Mouse (Mus musculus) lung, embryonic 14.5 days (tissue): Measurements from ENCODE around the gene Fgfr2. TPM values are rescaled to one million over a fixed set of nuclear protein-coding genes. Genes with fewer than 3 reads are reported as not detected.

ENCODE experiments used
- ATAC-seq: fragments of 200-750 bp; cut with Nextera tagmentation; 2 replicates; pipeline ENCODE4 v1.8.0; 2017; ENCODE audit warnings: mild to moderate bottlenecking, moderate TSS enrichment, moderate library complexity; ENCODE audit not compliant: insufficient read depth
- DNase-seq: peaks from one replicate; pipeline ENCODE4 v3.0.0-alpha.2; 2015
- H3K27ac ChIP-seq: fragments of 300-500 bp; sonication (generic); 2 replicates; pipeline ENCODE4 v1.5.1; 2014; ENCODE audit warnings: low read depth, mild to moderate bottlenecking, moderate library complexity
- H3K27me3 ChIP-seq: fragments of 300-500 bp; sonication (generic); 2 replicates; pipeline ENCODE4 v1.6.1; 2014; ENCODE audit warnings: low read length, control low read depth; ENCODE audit not compliant: insufficient read depth
- H3K36me3 ChIP-seq: fragments of 300-500 bp; sonication (generic); 2 replicates; pipeline ENCODE4 v1.6.1; 2014; ENCODE audit warnings: control low read depth; ENCODE audit not compliant: insufficient read depth
- H3K4me1 ChIP-seq: fragments of 300-500 bp; sonication (generic); 2 replicates; pipeline ENCODE4 v1.6.1; 2014; ENCODE audit warnings: antibody characterized with exemption, control low read depth; ENCODE audit not compliant: insufficient read depth
- H3K4me2 ChIP-seq: fragments of 300-500 bp; sonication (generic); 2 replicates; pipeline ENCODE4 v1.6.1; 2014; ENCODE audit warnings: mild to moderate bottlenecking
- H3K4me3 ChIP-seq: fragments of 300-500 bp; sonication (generic); 2 replicates; pipeline ENCODE4 v1.5.1; 2014; ENCODE audit warnings: low read depth, low read length
- H3K9ac ChIP-seq: fragments of 300-500 bp; sonication (generic); 2 replicates; pipeline ENCODE4 v1.6.1; 2014
- H3K9me3 ChIP-seq: fragments of 300-500 bp; sonication (generic); 2 replicates; pipeline ENCODE4 v1.6.1; 2016; ENCODE audit warnings: low read depth, low read length, control low read depth
- CTCF ChIP-seq: IDR thresholded peaks from 2 replicates; pipeline ENCODE4 v1.5.1; 2016; ENCODE audit warnings: antibody characterized with exemption, low read depth
- WGBS: fragments of 180-500 bp; shearing (Covaris S2); extraction: QIAGEN DNeasy Blood & Tissue Kit; methylation state at CpG from one replicate; pipeline ENCODE4 v1.1.7; 2014; 5-methylcytosine and 5-hydroxymethylcytosine counted together
- polyA plus RNA-seq: library from polyadenylated mRNA; unstranded; fragments of >200 nt; fragmentation: Nextera tagmentation; extraction: Ambion mirVana; gene quantifications from 2 replicates; pipeline ENCODE4 v1.2.1, GENCODE M21; 2014

The Fgfr2 gene
- polyA plus RNA-seq, 1 experiment from 2014 or later = 179 TPM

- DNase-seq (peak; percentile 42), ATAC-seq (peak; percentile 22; the same call in 1 of the 2 replicates)
- TF ChIP-seq CTCF = no peak
- Histone ChIP-seq H3K4me3 (no peak overlapping the region), H3K9ac (no peak overlapping the region; the same call in 1 of the 2 replicates), H3K36me3 (no peaks in the 10 kb centered on the region), H3K9me3 (no peaks in the 10 kb centered on the region), H3K4me2 (no peak overlapping the region), H3K4me1 (peaks cover 11% of the 10 kb centered on the region), H3K27me3 (no peaks in the 10 kb centered on the region), H3K27ac (no peak overlapping the region)
- WGBS = 39% methylated on average over 3 of the region's 3 CpGs
Observed at GRCm38 (mm10) chr7:132336781-132337180, 786.4 kb downstream of the Fgfr2 start.

- no peaks in the 10 kb centered on the region for H3K36me3 ChIP-seq
- TF ChIP-seq CTCF = no peak
- no peaks in the 10 kb centered on the region for H3K27me3 ChIP-seq
- ATAC-seq = no peak
- DNase-seq = no peak
- no peaks in the 10 kb centered on the region for H3K9me3 ChIP-seq
- peaks cover 11% of the 10 kb centered on the region for H3K4me1 ChIP-seq
- H3K27ac ChIP-seq = no peak overlapping the region
- H3K4me3 ChIP-seq = no peak overlapping the region
- no peak overlapping the region for H3K9ac ChIP-seq
- H3K4me2 ChIP-seq = no peak overlapping the region
- 88% methylated on average over 4 of the region's 4 CpGs for WGBS
Observed at GRCm38 (mm10) chr7:132335367-132335766, 787.8 kb downstream of the Fgfr2 start.

GRCm38 (mm10) chr7:132333078-132333477 is 790.1 kb downstream of the Fgfr2 start:
- no peak for DNase-seq
- H3K4me3 ChIP-seq = no peak overlapping the region
- no peak overlapping the region for H3K27ac ChIP-seq
- no peak overlapping the region for H3K4me2 ChIP-seq
- no peaks in the 10 kb centered on the region for H3K27me3 ChIP-seq
- H3K4me1 ChIP-seq = peaks cover 11% of the 10 kb centered on the region
- no peaks in the 10 kb centered on the region for H3K9me3 ChIP-seq
- H3K9ac ChIP-seq = no peak overlapping the region
- no peak for ATAC-seq
- WGBS = 72% methylated on average over 1 of the region's 1 CpGs
- TF ChIP-seq CTCF = no peak
- H3K36me3 ChIP-seq = no peaks in the 10 kb centered on the region

GRCm38 (mm10) chr7:132332176-132332575 is 791.0 kb downstream of the Fgfr2 start:
- ATAC-seq = 0 out of 2 replicates have a peak, but pooled peaks have one; percentile 26

GRCm38 (mm10) chr7:132330179-132330578 is 793.0 kb downstream of the Fgfr2 start:
- Histone ChIP-seq H3K27me3 (no peaks in the 10 kb centered on the region), H3K9me3 (no peaks in the 10 kb centered on the region), H3K4me1 (peaks cover 5% of the 10 kb centered on the region; the same call in 1 of the 2 replicates), H3K9ac (no peak overlapping the region), H3K4me2 (no peak overlapping the region), H3K27ac (no peak overlapping the region), H3K36me3 (no peaks in the 10 kb centered on the region), H3K4me3 (no peak overlapping the region)
- ATAC-seq = no peak
- DNase-seq = no peak
- WGBS = 39% methylated on average over 1 of the region's 1 CpGs
- TF ChIP-seq CTCF = no peak

More at GRCm38 (mm10) chr7:132332176-132332575, 791.0 kb downstream of the Fgfr2 start:
- Histone ChIP-seq H3K9ac (no peak overlapping the region), H3K27ac (peak overlapping the region; percentile 38; the same call in 1 of the 2 replicates), H3K4me3 (no peak overlapping the region), H3K4me2 (no peak overlapping the region), H3K36me3 (no peaks in the 10 kb centered on the region), H3K4me1 (peaks cover 5% of the 10 kb centered on the region), H3K9me3 (no peaks in the 10 kb centered on the region), H3K27me3 (no peaks in the 10 kb centered on the region)
- 0 out of 2 replicates have a peak, but pooled peaks have one; percentile 2 for TF ChIP-seq CTCF
- DNase-seq = peak; percentile 66
- WGBS = 50% methylated on average over 11 of the region's 11 CpGs

- ATAC-seq (no peak), DNase-seq (no peak)
- Histone ChIP-seq H3K9me3 (no peaks in the 10 kb centered on the region), H3K9ac (no peak overlapping the region), H3K27me3 (no peaks in the 10 kb centered on the region), H3K4me3 (no peak overlapping the region), H3K4me2 (no peak overlapping the region), H3K27ac (no peak overlapping the region), H3K4me1 (peaks cover 7% of the 10 kb centered on the region), H3K36me3 (no peaks in the 10 kb centered on the region)
- TF ChIP-seq CTCF = no peak
- WGBS = 84% methylated on average over 1 of the region's 1 CpGs
Observed at GRCm38 (mm10) chr7:132328648-132329047, 794.5 kb downstream of the Fgfr2 start.

- Histone ChIP-seq H3K9me3 (no peaks in the 10 kb centered on the region), H3K36me3 (no peaks in the 10 kb centered on the region), H3K4me1 (peaks cover 10% of the 10 kb centered on the region), H3K4me3 (no peak overlapping the region), H3K27me3 (no peaks in the 10 kb centered on the region), H3K4me2 (no peak overlapping the region), H3K27ac (no peak overlapping the region), H3K9ac (no peak overlapping the region)
- DNase-seq = peak; percentile 85
- peak; percentile 59 for ATAC-seq
- 32% methylated on average over 5 of the region's 5 CpGs for WGBS
- TF ChIP-seq CTCF = no peak
Observed at GRCm38 (mm10) chr7:132325549-132326331, 797.4 kb downstream of the Fgfr2 start.
